Mouse (Mus musculus) liver, postnatal 0 days (tissue): Measurements from ENCODE around the gene Camta1. TPM values are rescaled to one million over a fixed set of nuclear protein-coding genes. Genes with fewer than 3 reads are reported as not detected.

Experiments used
- ATAC-seq: fragments of 200-750 bp; cut with Nextera tagmentation; 2 replicates; pipeline ENCODE4 v1.8.0; 2017; ENCODE audit warnings: mild to moderate bottlenecking, moderate library complexity
- DNase-seq: peaks from one replicate; pipeline ENCODE4 v3.0.0-alpha.2; 2016
- H3K27ac ChIP-seq: fragments of 300-500 bp; sonication (generic); 2 replicates; pipeline ENCODE4 v1.5.1; 2014; ENCODE audit warnings: antibody characterized with exemption, moderate library complexity, mild to moderate bottlenecking, low read depth
- H3K27me3 ChIP-seq: fragments of 300-500 bp; sonication (generic); 2 replicates; pipeline ENCODE4 v1.6.1; 2014; ENCODE audit warnings: low read length, control low read depth, mixed read lengths; ENCODE audit not compliant: insufficient read depth
- H3K36me3 ChIP-seq: fragments of 300-500 bp; sonication (generic); replicated peaks from 2 replicates; pipeline ENCODE4 v1.6.1; 2014; ENCODE audit warnings: mild to moderate bottlenecking, control low read depth, low read length, moderate library complexity, mixed read lengths; ENCODE audit not compliant: insufficient read depth
- H3K4me1 ChIP-seq: fragments of 300-500 bp; sonication (generic); 2 replicates; pipeline ENCODE4 v1.6.1; 2014; ENCODE audit warnings: antibody characterized with exemption, mild to moderate bottlenecking, control low read depth; ENCODE audit not compliant: insufficient read depth
- H3K4me2 ChIP-seq: fragments of 300-500 bp; sonication (generic); 2 replicates; pipeline ENCODE4 v1.6.1; 2014; ENCODE audit warnings: low read depth, mild to moderate bottlenecking, low read length, moderate library complexity, mixed read lengths
- H3K4me3 ChIP-seq: fragments of 300-500 bp; sonication (generic); 2 replicates; pipeline ENCODE4 v1.5.1; 2014; ENCODE audit warnings: low read depth, low read length
- H3K9ac ChIP-seq: fragments of 300-500 bp; sonication (generic); replicated peaks from 2 replicates; pipeline ENCODE4 v1.6.1; 2014; ENCODE audit warnings: mild to moderate bottlenecking, moderate library complexity
- H3K9me3 ChIP-seq: fragments of 300-500 bp; sonication (generic); 2 replicates; pipeline ENCODE4 v1.6.1; 2016; ENCODE audit warnings: mild to moderate bottlenecking, control low read depth, low read length, mixed read lengths
- CTCF ChIP-seq: sonication (generic); IDR thresholded peaks from 2 replicates; pipeline ENCODE4 v1.5.1; 2016; ENCODE audit warnings: antibody characterized with exemption, low read depth
- EP300 ChIP-seq: IDR thresholded peaks from 2 replicates; pipeline ENCODE4 v1.6.1; 2016; ENCODE audit warnings: antibody characterized with exemption, low read depth, mild to moderate bottlenecking
- WGBS: fragments of 180-500 bp; shearing (Covaris S2); extraction: QIAGEN DNeasy Blood & Tissue Kit; methylation state at CpG from one replicate; pipeline ENCODE4 v1.1.7; 2014; ENCODE audit not compliant: insufficient replicate concordance; 5-methylcytosine and 5-hydroxymethylcytosine counted together
- polyA plus RNA-seq: library from polyadenylated mRNA; unstranded; fragments of >200 nt; fragmentation: Nextera tagmentation; extraction: Ambion mirVana; gene quantifications from 2 replicates; pipeline ENCODE4 v1.2.1, GENCODE M21; 2015

Camta1 gene
- polyA plus RNA-seq, 1 experiment from 2014 or later = 48.3 TPM

DNA sequence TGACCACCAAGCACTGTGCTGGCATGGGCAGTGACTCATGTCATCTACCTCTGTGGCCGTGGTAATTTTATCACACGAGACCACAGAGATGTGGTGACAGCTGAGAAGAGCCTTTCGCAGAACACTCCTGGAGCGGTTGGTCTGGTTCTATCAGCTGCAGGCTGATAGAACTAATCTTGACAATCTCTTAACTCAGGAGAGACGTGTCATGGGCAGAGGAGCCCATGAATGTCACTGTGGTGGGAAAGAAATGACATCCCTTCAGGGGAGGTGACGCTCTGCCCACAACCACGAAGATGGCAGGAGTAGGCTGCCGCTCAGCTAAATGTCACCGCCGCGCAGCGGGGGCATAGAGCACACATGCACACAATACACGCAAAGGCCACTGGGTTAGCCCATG lies 937.4 kb downstream of the Camta1 start:
- no peaks in the 10 kb centered on the region for H3K4me1 ChIP-seq

DNA sequence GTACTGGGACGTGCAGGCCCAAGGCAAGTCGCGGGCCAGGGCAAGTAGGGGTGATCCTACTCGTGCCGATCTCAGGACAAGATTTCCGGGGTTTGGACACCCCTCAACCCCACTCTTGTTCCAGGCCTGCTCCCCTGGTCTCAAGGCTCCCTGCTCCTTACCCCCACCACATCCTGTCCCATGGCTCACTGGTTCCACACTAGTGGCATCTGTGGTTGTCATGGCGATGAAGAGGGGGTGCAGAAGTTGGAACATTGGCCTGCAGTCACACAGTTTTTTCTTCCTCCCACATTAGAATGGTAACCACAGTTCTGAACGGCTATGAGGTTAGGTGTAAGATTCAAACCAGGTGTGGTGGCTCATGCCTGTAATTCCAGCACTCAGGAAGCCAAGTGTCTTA lies 940.5 kb downstream of the Camta1 start:
- TF ChIP-seq EP300 = no peak
- no peak for TF ChIP-seq CTCF
- H3K9ac ChIP-seq = no peak overlapping the region
- H3K36me3 ChIP-seq = no peaks in the 10 kb centered on the region
- ATAC-seq (no peak), DNase-seq (no peak)
- no peaks in the 10 kb centered on the region for H3K27me3 ChIP-seq
- no peaks in the 10 kb centered on the region for H3K9me3 ChIP-seq
- no peak overlapping the region for H3K4me3 ChIP-seq
- no peak overlapping the region for H3K4me2 ChIP-seq
- 77% methylated on average over 8 of the region's 8 CpGs for WGBS
- H3K27ac ChIP-seq = no peak overlapping the region
- H3K4me1 ChIP-seq = no peaks in the 10 kb centered on the region

More for the DNA sequence above, 937.4 kb downstream of the Camta1 start:
- TF ChIP-seq CTCF (no peak), EP300 (no peak)
- H3K27ac ChIP-seq = no peak overlapping the region
- DNase-seq (no peak), ATAC-seq (no peak)
- no peak overlapping the region for H3K9ac ChIP-seq
- H3K4me2 ChIP-seq = no peak overlapping the region
- H3K9me3 ChIP-seq = no peaks in the 10 kb centered on the region
- WGBS = 49% methylated on average over 13 of the region's 13 CpGs
- peaks cover 3% of the 10 kb centered on the region; the same call in 1 of the 2 replicates for H3K27me3 ChIP-seq
- H3K4me3 ChIP-seq = no peak overlapping the region
- H3K36me3 ChIP-seq = no peaks in the 10 kb centered on the region

DNA sequence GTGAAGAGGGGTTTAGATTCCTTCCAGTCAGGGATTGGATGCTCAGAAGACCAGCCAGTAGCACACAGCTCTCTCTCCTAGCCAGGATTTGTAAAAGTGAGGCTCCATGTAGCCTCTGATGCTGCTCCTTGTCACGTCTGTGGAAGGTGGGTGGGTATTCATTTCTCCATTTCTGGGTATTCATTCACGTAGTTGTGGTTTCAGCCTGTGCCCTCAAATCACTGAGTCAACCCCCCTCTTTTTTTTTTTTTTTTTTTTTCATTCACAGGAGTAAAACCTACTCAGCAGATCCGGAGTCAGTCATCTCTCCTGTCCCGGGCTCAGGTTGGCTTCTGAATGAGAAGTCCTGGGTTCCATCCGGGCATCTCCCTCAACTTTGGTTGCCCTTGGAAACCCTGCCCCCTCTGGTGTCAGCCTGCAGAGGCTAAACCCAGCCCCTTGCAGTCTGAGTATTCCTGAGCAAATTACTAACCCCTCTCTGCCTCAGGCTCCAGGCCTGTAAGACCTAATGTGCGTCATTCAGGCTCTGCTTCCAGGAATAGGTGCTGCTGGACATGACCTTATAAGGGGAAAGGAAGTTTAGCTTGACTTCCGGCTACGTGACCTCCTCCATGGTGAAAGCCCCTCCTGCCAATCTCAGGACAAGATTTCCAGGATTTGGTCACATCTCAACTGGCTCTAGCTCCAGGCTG lies 944.2 kb downstream of the Camta1 start:
- no peak overlapping the region for H3K4me2 ChIP-seq
- ATAC-seq = no peak
- TF ChIP-seq CTCF (no peak), EP300 (no peak)
- no peak overlapping the region for H3K4me3 ChIP-seq
- no peaks in the 10 kb centered on the region for H3K36me3 ChIP-seq
- no peak for DNase-seq
- H3K9ac ChIP-seq = no peak overlapping the region
- H3K9me3 ChIP-seq = no peaks in the 10 kb centered on the region
- no peaks in the 10 kb centered on the region for H3K27me3 ChIP-seq
- WGBS = 57% methylated on average over 8 of the region's 8 CpGs
- 0 out of 2 replicates have a peak overlapping the region, but pooled peaks have one; percentile 48 for H3K27ac ChIP-seq
- H3K4me1 ChIP-seq = peaks cover 25% of the 10 kb centered on the region

DNA sequence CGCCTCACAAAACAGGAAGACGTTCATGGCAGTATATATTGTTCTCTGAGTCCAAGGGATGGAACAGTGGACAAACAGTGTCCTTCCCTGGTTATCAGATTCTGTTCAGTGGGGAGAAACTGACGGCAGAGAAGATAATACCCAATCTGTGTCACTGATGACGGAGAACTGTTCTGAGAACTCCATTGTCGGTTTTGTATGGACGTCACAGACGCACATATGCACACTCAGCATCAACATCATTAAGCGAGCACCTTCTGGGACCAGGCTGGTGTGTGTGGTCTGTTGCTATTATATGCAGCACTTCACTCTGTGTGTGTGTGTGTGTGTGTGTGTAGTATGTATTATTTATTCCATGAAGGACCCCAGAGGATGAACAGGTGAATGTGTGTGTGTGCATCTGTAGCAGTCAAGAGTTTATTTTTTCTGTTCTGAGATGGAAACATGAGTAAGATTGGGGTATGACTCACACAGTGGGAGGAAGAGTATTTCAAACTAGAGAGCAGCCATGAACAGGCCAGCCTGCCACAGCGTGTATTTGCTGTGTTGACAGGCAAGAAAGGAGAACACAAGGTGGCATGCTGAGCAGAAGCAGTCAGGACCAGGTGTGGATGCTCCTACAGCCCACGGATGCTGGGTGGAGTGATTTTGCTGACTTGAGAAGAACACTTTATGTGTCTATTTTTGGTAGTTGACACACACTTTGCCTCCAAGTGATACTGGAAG lies 946.3 kb downstream of the Camta1 start:
- no peaks in the 10 kb centered on the region for H3K36me3 ChIP-seq
- H3K27me3 ChIP-seq = no peaks in the 10 kb centered on the region
- DNase-seq (no peak), ATAC-seq (no peak)
- H3K9ac ChIP-seq = peak overlapping the region; percentile 86
- H3K4me1 ChIP-seq = peaks cover 25% of the 10 kb centered on the region
- H3K4me2 ChIP-seq = peak overlapping the region; percentile 80
- TF ChIP-seq EP300 (no peak), CTCF (no peak)
- H3K27ac ChIP-seq = peak overlapping the region; percentile 97
- 45% methylated on average over 10 of the region's 10 CpGs for WGBS
- H3K9me3 ChIP-seq = no peaks in the 10 kb centered on the region
- peak overlapping the region; percentile 81 for H3K4me3 ChIP-seq

DNA sequence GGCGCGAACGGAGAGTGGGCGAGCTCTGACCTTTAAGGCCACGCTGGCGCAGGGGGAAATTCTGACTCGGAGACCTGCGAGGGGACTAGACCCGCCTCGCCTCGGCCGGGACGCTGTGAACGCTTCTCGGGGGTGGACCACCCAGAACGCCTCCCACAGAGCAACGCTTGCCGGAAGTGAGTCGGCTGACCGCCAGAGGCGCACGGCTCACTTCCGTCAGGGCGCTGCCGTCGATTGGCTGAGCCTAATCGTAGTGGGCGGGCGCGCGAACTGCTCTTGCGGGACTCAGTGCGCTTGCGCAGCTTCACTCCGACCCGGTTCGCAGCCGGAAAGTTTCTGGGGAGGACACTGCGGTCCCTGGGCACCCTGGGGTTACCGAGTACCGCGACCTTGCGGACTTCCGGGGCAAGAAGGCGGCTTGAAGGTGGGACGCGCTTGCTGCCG lies 947.4 kb downstream of the Camta1 start, which contains the start of the genes Park7 and Tnfrsf9:
Park7 (minus strand) TSS at position 148 of the 444 bp plus-strand sequence.
Tnfrsf9 (plus strand) TSS at position 273 of the 444 bp plus-strand sequence.
- Histone ChIP-seq H3K9ac (peak within 1 kb of the TSS; percentile 86), H3K36me3 (no peaks in the 10 kb centered on the region), H3K4me1 (peaks cover 30% of the 10 kb centered on the region), H3K27ac (peak within 1 kb of the TSS; percentile 97), H3K4me3 (peak within 1 kb of the TSS; percentile 81), H3K27me3 (no peaks in the 10 kb centered on the region), H3K4me2 (peak within 1 kb of the TSS; percentile 80), H3K9me3 (no peaks in the 10 kb centered on the region)
- peak; percentile 81 for ATAC-seq
- TF ChIP-seq EP300 (no peak), CTCF (peak; percentile 92)
- DNase-seq = peak; percentile 97
- 2% methylated on average over 48 of the region's 48 CpGs for WGBS

DNA sequence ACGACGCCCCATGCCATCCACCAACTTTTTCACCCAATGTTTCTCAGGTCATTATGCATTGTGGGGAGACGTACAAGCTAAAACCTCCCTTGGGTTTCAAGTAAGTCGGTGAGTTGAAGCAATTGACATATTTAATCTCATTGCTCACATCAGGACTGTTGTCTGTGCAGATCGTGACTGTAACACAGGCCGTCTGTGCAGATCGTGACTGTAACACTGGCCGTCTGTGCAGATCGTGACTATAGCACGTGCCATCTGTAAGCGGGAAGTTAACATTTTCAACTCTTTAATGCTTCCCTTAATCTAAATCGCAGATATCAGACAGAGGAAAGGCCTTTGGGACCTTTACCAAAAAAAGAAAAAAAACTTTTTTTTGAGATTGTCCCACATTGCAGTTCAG lies 947.9 kb downstream of the Camta1 start:
- no peak for DNase-seq
- H3K4me1 ChIP-seq = peaks cover 34% of the 10 kb centered on the region
- H3K27ac ChIP-seq = peak overlapping the region; percentile 97
- H3K9ac ChIP-seq = peak overlapping the region; percentile 86
- H3K9me3 ChIP-seq = no peaks in the 10 kb centered on the region
- peak overlapping the region; percentile 81 for H3K4me3 ChIP-seq
- TF ChIP-seq CTCF (no peak), EP300 (no peak)
- no peaks in the 10 kb centered on the region for H3K36me3 ChIP-seq
- no peak for ATAC-seq
- no peaks in the 10 kb centered on the region for H3K27me3 ChIP-seq
- WGBS = 13% methylated on average over 12 of the region's 12 CpGs
- peak overlapping the region; percentile 80 for H3K4me2 ChIP-seq
